Mouse (Mus musculus) cerebellum, adult (tissue): Measurements from ENCODE around the gene Zfp365.

Experiments
- ATAC-seq: cut with Nextera tagmentation; 2 replicates; pipeline ENCODE4 v1.9.2; 2017; ENCODE audit warnings: mild to moderate bottlenecking, moderate library complexity, mixed read lengths; ENCODE audit not compliant: insufficient number of reproducible peaks, low FRiP score, low TSS enrichment

Gene Zfp365

GRCm38 (mm10) chr10:67852411-67852810 is 60.1 kb downstream of the Zfp365 start:
- ATAC-seq: no peak

DNA sequence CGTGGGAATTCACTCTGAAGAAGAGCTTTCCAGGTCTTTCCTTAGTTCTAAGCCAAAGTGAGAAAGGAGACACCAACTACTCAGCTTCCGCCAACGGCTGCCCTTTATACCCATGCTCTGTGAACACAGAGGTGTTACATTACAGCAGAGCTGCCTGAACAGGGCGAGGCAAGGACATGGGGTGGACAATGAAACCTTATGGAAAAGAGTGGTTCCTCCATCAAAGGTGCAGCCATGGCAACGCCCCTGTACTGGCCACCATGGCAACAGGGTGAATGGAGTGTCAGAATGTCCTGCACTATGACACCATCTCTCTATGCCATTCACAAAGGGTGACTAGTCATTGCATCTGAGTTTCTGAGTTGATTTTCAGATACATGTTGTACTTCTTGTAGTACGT is 61.4 kb downstream of the Zfp365 start:
- ATAC-seq: no peak

DNA sequence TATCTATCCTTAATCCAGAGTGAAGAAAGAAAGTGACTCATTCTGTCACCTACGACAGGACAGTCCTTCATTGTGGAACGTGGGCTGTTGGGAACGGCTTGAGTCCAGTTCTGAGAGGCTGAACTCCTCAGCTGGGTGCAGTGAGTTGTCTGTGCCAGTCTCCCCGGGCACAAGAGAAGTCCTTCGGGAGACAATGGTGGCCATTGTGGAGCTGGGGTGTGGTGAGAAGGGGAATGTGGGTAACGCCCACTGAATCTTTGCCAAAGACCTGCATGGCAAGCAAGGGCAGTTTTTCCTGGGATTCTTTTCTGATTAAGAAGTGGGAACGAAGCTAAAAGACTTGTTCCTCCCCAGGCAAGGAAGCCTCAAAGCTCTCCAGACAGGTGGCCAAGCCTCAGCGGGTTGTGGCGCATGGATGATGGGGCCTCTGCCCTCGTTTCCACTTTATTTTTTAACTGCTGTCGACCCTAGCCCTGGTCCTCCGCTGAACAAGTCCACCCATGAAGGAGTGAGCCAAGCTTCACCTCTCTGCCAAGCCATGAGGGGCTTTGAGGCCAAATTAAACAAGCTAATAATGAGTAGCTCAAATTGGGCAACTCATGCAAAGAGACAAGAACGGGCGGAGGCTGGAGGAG is 66.3 kb downstream of the Zfp365 start:
- ATAC-seq: no peak

DNA sequence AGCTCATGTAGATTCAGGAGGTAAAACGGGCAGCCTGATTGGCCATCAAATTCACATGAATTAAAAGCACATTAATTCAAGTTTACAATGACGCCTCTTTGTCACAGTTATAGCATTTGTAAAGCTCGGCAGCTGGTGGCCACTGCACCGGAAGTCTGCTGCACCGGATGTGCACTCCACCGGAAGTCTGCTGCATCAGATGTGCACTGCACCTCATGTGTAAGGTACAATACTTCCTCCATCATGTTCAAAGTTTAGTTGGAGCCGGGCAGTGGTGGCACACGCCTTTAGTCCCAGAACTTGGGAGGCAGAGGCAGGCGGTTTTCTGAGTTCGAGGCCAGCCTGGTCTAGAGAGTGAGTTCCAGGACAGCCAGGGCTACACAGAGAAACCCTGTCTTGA is 70.9 kb downstream of the Zfp365 start:
- ATAC-seq: no peak

DNA sequence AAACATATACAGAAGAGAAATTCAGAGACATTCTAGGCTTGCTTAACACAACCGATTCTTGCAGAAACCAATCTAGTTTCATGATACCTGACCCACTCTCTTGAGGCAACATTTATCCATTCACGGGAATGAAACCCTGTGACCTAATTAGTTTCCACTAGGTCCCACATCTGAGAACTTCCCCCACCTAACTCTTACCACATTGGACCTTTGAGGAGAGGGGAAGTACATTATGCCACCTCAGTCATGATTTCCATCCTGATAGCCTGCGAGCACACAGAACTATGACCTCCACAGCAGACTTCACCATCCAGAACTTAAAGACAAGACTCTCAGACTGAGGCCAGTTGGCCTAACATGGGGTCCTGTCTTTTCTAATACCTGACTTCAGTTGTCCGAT is 71.7 kb downstream of the Zfp365 start:
- no peak for ATAC-seq

GRCm38 (mm10) chr10:67839156-67839555 is 73.3 kb downstream of the Zfp365 start:
- ATAC-seq: no peak

GRCm38 (mm10) chr10:67836426-67836825 is 76.0 kb downstream of the Zfp365 start:
- no peak for ATAC-seq
